ENCODE assay signal across 26 mouse cellular contexts in genomic region chr4:95644048-95644447, GRCm38 (mm10).
A peak's percentile ranks its signal among the peaks of the same experiment; 100 is the strongest.
DNase-seq lines count a peak whose midpoint lies in the region; ATAC-seq and TF ChIP-seq lines count a peak whose summit lies in the region.
"Had no signal": no experiment of that assay in that cellular context is flagged by ENCODE, and none has a peak within 500 bp of the region (broad histone marks: within the 10 kb centered on the region; RNA-seq: fewer than 3 reads in every experiment).

No protein-coding gene starts in this region.

- WGBS in liver, adult 2 months: 57% methylated on average over 5 of the region's 5 CpGs
- 71% methylated on average over 5 of the region's 5 CpGs for WGBS in liver, embryonic 11.5 days

- H3K27me3 ChIP-seq in liver, adult 2 months (ENCODE audit: control insufficient read depth, insufficient read depth, low read length): no peaks in the 10 kb centered on the region
- no peaks in the 10 kb centered on the region for H3K27me3 ChIP-seq in liver, embryonic 11.5 days (replicated peaks; ENCODE audit: control insufficient read depth, insufficient read depth, low read length)
- H3K27me3 ChIP-seq: forebrain, embryonic 12.5 days; limb, embryonic 12.5 days; liver, embryonic 12.5 days; midbrain, embryonic 13.5 days; neural tube, embryonic 15.5 days had no signal

- H3K9me3 ChIP-seq in liver, embryonic 11.5 days (ENCODE audit: control insufficient read depth, low read length): no peaks in the 10 kb centered on the region
- H3K9me3 ChIP-seq: forebrain, embryonic 12.5 days; heart, embryonic 10.5 days; limb, embryonic 12.5 days; liver, embryonic 12.5 days; midbrain, embryonic 13.5 days; neural tube, embryonic 15.5 days had no signal

- no peak overlapping the region for H3K4me3 ChIP-seq in liver, adult 2 months (ENCODE audit: insufficient read depth, low read depth, low read length)
- H3K4me3 ChIP-seq in liver, embryonic 11.5 days (ENCODE audit: low read depth, low read length): no peak overlapping the region
- H3K4me3 ChIP-seq: erythroblast, embryonic 14.5 days; forebrain, embryonic 12.5 days; heart, embryonic 10.5 days; limb, embryonic 12.5 days; liver, embryonic 12.5 days; midbrain, embryonic 13.5 days; neural tube, embryonic 15.5 days had no signal

- ATAC-seq in liver, embryonic 11.5 days (replicated peaks; ENCODE audit: low FRiP score): no peak
- ATAC-seq: CD4-positive, CD25-positive, alpha-beta regulatory T cell, adult 4 months; intestine, postnatal 0 days; liver, embryonic 12.5 days; liver, postnatal 0 days; midbrain, embryonic 13.5 days had no signal

- H3K4me2 ChIP-seq in liver, embryonic 11.5 days: no peak overlapping the region
- H3K4me2 ChIP-seq: forebrain, embryonic 12.5 days; hindbrain, embryonic 14.5 days; limb, embryonic 12.5 days; liver, embryonic 12.5 days; midbrain, embryonic 13.5 days; neural tube, embryonic 15.5 days had no signal

- H3K4me1 ChIP-seq in liver, adult 2 months (ENCODE audit: control insufficient read depth, insufficient read depth, low read length): peaks cover 11% of the 10 kb centered on the region
- no peaks in the 10 kb centered on the region for H3K4me1 ChIP-seq in liver, embryonic 11.5 days (replicated peaks; ENCODE audit: control insufficient read depth, insufficient read depth, low read length)
- H3K4me1 ChIP-seq: heart, embryonic 10.5 days; limb, embryonic 12.5 days; liver, embryonic 12.5 days; neural tube, embryonic 15.5 days had no signal

- H3K36me3 ChIP-seq in liver, adult 2 months (ENCODE audit: control insufficient read depth, insufficient read depth, low read length): no peaks in the 10 kb centered on the region
- no peaks in the 10 kb centered on the region for H3K36me3 ChIP-seq in liver, embryonic 11.5 days (ENCODE audit: control insufficient read depth, insufficient read depth, low read length)
- H3K36me3 ChIP-seq: forebrain, embryonic 12.5 days; heart, embryonic 10.5 days; limb, embryonic 12.5 days; liver, embryonic 12.5 days; midbrain, embryonic 13.5 days; neural tube, embryonic 15.5 days had no signal

- H3K27ac ChIP-seq in liver, adult 2 months (replicated peaks; ENCODE audit: insufficient read depth, low read depth, low read length): no peak overlapping the region
- no peak overlapping the region for H3K27ac ChIP-seq in liver, embryonic 11.5 days (ENCODE audit: low read depth, low read length)
- H3K27ac ChIP-seq: forebrain, embryonic 12.5 days; heart, embryonic 10.5 days; hindbrain, embryonic 14.5 days; limb, embryonic 12.5 days; liver, embryonic 12.5 days; midbrain, embryonic 13.5 days; neural tube, embryonic 15.5 days had no signal

- no peak for TF ChIP-seq CTCF in liver, adult 2 months (IDR thresholded peaks at IDR 0.05; ENCODE audit: low read depth, low read length)

- DNase-seq in kidney, adult 9 months: peak; percentile 33
- no peak for DNase-seq in kidney, adult 18-20 months
- peak; percentile 60 for DNase-seq in liver, adult 2 months (ENCODE audit: extremely low read depth, low read depth, low spot score)
- DNase-seq in liver, embryonic 11.5 days (ENCODE audit: low spot score): no peak
- peak; percentile 30 for DNase-seq in embryo, embryonic 10.5 days (ENCODE audit: low spot score)
- no peak for DNase-seq in left cerebral cortex, adult 8-10 months (ENCODE audit: low spot score in 2 of 2)
- DNase-seq in adrenal gland, adult 2 months: no peak
- DNase-seq: cerebellum, adult 2 months; cerebellum, postnatal 14 days; gastrocnemius, postnatal 14 days; heart, postnatal 36 days; liver, postnatal 0 days; lung, postnatal 36 days; retina, postnatal 1 day; right cerebral cortex, postnatal 14 days; thymus, postnatal 4 days had no signal

- TF ChIP-seq POLR2A in liver, adult 2 months (IDR thresholded peaks at IDR 0.05; ENCODE audit: extremely low read depth, insufficient read depth, low read length): no peak

- no peak overlapping the region for H3K9ac ChIP-seq in liver, adult 2 months (ENCODE audit: low read depth, low read length)
- no peak overlapping the region for H3K9ac ChIP-seq in liver, embryonic 11.5 days (ENCODE audit: low read depth, low read length)
- H3K9ac ChIP-seq: forebrain, embryonic 12.5 days; hindbrain, embryonic 14.5 days; limb, embryonic 12.5 days; liver, embryonic 12.5 days; liver, postnatal 0 days; midbrain, embryonic 13.5 days; neural tube, embryonic 15.5 days had no signal

- H3K79me2 ChIP-seq in liver, adult 2 months (ENCODE audit: control insufficient read depth, insufficient read depth, low read length): no peaks in the 10 kb centered on the region; the same call in 1 of the 2 replicates

Comparison
In these comparisons a context has a peak if more than half of its experiments do, and no peak if none do; other contexts are left out.
1. DNase-seq: peak in kidney, adult 9 months (single experiment), liver, adult 2 months (single experiment) and embryo, embryonic 10.5 days (single experiment); none in kidney, adult 18-20 months (single experiment), liver, embryonic 11.5 days (single experiment), left cerebral cortex, adult 8-10 months (0 of 2) and adrenal gland, adult 2 months (single experiment).